Mouse (Mus musculus): ENCODE results near the gene Polr2e. TPM values are rescaled to one million over a fixed set of nuclear protein-coding genes. Genes with fewer than 3 reads are reported as not detected.

The Polr2e gene
- polyA plus RNA-seq, 1 experiment from 2014 or later, result 132 TPM

DNA sequence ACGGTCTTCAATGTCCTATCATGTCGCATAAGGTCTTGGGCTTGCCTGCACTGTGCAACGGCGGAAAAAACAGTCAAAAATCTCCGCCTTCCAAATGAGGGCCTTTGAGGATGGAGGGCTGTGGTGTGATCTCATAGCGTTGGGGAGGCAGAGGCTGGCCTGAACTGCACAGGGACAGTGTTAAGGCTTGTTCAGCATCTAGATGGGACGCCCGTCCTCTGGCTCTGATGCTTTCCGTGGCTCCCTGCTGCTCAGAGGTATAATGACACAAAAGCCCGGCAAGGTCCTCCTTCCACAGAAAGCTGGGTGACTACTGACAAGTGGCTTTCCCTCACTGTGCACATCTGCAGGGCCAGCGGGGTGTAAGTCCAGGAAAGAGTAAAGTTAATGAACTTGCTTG lies 19.4 kb downstream of the Polr2e start:
- H3K9me3 ChIP-seq, result no peaks in the 10 kb centered on the region
- no peak overlapping the region for H3K4me3 ChIP-seq
- no peak overlapping the region for H3K27ac ChIP-seq
- no peak for ATAC-seq (replicated peaks)
- no peaks in the 10 kb centered on the region for H3K36me3 ChIP-seq (replicated peaks)
- peaks cover 29% of the 10 kb centered on the region for H3K27me3 ChIP-seq (replicated peaks)
- no peak overlapping the region for H3K9ac ChIP-seq
- H3K4me2 ChIP-seq, result no peak overlapping the region
- WGBS, result 21% methylated on average over 11 of the region's 11 CpGs
- no peaks in the 10 kb centered on the region for H3K4me1 ChIP-seq

DNA sequence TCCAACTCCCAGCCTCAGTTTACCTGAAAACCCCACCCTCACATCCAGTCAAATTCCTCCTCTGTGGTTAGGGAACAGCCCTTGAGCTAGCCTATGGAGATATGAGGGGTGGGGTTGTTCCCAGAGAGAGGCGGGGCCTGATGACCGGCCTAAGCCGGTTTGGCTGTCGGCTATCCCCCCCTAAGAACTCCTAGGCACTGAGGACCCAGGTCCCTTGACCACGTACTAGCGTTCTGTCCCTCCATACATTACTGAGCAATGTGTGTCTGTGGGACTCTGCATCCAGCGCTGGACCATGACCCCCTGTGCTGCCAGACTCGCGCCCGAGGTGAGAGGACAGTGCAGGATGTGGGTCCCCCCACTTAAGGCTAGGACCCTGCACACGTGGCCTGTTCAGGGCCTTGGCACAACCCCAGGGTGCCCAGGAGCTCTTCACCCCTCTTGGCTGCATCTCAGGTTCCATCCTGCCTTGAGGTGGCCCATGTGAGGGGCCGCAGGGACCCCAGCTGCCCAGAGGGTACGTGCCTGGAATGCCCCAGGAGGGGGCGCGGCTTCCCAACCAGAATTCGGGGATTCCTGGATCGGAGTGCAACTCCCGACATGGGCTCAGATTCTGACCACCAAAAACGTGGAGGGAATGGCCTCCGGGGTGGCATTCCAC lies 20.0 kb downstream of the Polr2e start:
- Histone ChIP-seq H3K27me3 (replicated peaks) (peaks cover 34% of the 10 kb centered on the region), H3K9me3 (no peaks in the 10 kb centered on the region), H3K9ac (no peak overlapping the region), H3K4me1 (no peaks in the 10 kb centered on the region), H3K4me3 (no peak overlapping the region), H3K27ac (no peak overlapping the region), H3K4me2 (no peak overlapping the region), H3K36me3 (replicated peaks) (no peaks in the 10 kb centered on the region)
- ATAC-seq (replicated peaks), result no peak
- 6% methylated on average over 20 of the region's 20 CpGs for WGBS

DNA sequence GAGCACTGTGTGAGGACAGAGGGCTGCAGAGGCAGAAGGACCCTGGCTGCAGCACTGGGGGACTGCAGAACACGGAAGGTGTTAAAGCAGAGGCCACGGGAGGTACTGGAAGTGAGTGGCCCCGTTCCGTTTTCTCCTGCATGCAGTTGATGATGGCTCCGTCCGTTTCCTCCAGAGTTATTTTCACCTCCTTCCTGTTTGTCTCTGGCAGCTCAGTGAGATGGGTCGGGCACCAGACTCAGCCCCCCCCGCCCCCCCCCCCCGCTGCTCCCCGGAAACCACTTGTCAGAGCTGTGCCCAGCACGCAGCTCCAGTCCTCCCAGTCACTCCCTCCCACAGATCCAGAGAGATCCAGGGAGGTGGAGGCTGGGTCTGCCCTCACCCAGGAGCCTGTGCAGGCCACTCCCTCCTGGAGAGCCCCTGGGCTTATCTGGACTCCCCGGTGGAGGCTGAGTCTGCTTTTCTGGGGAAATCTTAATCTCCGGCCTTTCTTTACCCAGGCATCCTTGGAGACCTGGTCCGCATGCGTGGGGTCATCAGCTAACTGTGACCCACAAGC lies 20.8 kb downstream of the Polr2e start:
- H3K4me1 ChIP-seq, result no peaks in the 10 kb centered on the region
- 13% methylated on average over 13 of the region's 15 CpGs for WGBS
- no peaks in the 10 kb centered on the region for H3K36me3 ChIP-seq (replicated peaks)
- peaks cover 42% of the 10 kb centered on the region for H3K27me3 ChIP-seq (replicated peaks)
- ATAC-seq (replicated peaks), result no peak
- no peaks in the 10 kb centered on the region for H3K9me3 ChIP-seq
- no peak overlapping the region for H3K9ac ChIP-seq
- H3K4me3 ChIP-seq, result no peak overlapping the region
- H3K27ac ChIP-seq, result no peak overlapping the region
- H3K4me2 ChIP-seq, result no peak overlapping the region

DNA sequence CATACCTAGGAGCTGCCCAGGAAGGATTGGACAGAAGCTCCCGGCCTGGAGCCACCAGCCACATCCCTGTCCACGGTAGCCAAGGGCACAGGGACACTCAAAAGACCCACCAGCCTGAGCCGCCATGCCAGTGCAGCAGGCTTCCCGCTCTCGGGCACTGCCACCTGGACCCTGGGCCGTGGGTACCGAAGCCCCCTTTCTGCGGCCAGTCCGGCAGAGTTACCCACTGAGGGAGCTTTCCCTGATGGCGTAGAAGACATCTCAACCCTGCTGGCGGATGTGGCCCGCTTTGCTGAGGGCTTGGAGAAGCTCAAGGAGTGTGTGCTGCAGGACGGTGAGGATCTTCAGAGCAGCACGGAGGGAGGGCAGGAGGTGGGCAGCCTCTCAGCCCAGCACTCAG lies 21.8 kb downstream of the Polr2e start:
- 83% methylated on average over 14 of the region's 14 CpGs for WGBS
- no peak overlapping the region for H3K4me3 ChIP-seq
- H3K36me3 ChIP-seq (replicated peaks), result no peaks in the 10 kb centered on the region
- H3K9me3 ChIP-seq, result no peaks in the 10 kb centered on the region
- ATAC-seq (replicated peaks), result no peak
- no peak overlapping the region for H3K27ac ChIP-seq
- no peaks in the 10 kb centered on the region for H3K4me1 ChIP-seq
- H3K4me2 ChIP-seq, result no peak overlapping the region
- H3K9ac ChIP-seq, result no peak overlapping the region
- H3K27me3 ChIP-seq (replicated peaks), result peaks cover 53% of the 10 kb centered on the region

DNA sequence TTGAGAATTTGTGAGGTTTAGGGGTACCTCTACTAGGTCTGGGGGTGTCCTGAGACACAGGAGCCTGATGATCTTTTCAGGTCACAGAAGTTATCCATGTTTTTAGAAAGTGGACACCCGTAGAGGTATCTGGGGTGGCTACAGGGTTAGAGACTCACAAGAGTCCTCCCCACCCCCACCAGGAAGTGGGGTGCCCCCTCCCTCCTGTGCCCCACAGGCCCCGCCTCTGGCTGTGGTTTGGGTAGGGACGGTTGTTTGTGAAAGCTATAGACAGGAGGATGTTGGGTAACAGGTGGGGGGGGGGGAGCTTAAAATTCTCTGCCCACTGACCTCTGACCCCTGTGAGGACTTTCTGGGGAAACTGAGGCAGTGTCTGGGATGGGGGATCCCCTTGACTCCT lies 22.2 kb downstream of the Polr2e start:
- 69% methylated on average over 3 of the region's 3 CpGs for WGBS
- H3K27me3 ChIP-seq (replicated peaks), result peaks cover 54% of the 10 kb centered on the region
- H3K9me3 ChIP-seq, result no peaks in the 10 kb centered on the region
- H3K27ac ChIP-seq, result no peak overlapping the region
- no peaks in the 10 kb centered on the region for H3K36me3 ChIP-seq (replicated peaks)
- no peak for ATAC-seq (replicated peaks)
- H3K4me1 ChIP-seq, result no peaks in the 10 kb centered on the region
- H3K9ac ChIP-seq, result no peak overlapping the region
- H3K4me3 ChIP-seq, result no peak overlapping the region
- no peak overlapping the region for H3K4me2 ChIP-seq

DNA sequence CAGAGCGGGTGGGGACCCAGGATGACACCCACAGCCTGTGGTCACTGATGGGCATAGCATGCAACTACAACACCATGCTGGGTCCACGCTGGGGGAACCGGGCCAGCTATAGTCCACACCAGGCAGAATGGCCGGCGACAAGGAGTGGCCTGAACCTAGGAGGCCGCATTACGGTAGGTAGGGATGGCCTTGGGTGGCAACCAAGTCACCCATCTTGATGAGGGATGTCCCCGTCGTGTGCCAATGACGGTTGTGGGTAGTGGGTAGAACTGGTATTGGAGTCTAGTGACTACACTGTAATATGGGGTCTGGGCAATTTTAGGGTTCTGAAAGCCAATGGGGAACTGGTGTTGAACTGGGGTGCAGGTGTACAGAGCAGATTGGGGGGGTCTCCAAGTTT lies 22.7 kb downstream of the Polr2e start:
- no peak for ATAC-seq (replicated peaks)
- H3K27ac ChIP-seq, result no peak overlapping the region
- no peaks in the 10 kb centered on the region for H3K36me3 ChIP-seq (replicated peaks)
- H3K4me1 ChIP-seq, result no peaks in the 10 kb centered on the region
- H3K9ac ChIP-seq, result no peak overlapping the region
- H3K9me3 ChIP-seq, result no peaks in the 10 kb centered on the region
- H3K27me3 ChIP-seq (replicated peaks), result peaks cover 54% of the 10 kb centered on the region
- H3K4me2 ChIP-seq, result no peak overlapping the region
- no peak overlapping the region for H3K4me3 ChIP-seq
- WGBS, result 89% methylated on average over 10 of the region's 10 CpGs

DNA sequence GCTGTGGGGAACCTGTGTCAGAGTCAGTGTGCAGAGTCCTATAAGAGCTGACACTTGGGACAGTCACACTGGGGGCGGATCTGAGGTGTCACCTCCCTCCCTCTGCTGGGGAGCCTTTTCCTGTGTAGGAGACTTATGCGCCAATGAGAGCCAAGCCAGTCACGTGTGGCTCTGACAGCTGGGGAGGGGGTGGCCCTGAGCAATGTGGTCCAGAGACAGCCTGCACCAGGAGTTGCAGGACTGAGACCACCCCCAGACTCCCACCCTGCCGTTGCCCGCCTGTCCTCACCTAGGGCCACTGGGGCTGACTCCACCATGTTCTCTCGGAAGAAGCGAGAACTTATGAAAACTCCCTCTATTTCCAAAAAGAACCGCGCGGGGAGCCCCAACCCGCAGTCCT lies 23.1 kb downstream of the Polr2e start, which contains the start of gene Arhgap45:
Gene Arhgap45, plus strand, starts transcription at position 143 of the 400 bp plus-strand sequence.
- peaks cover 59% of the 10 kb centered on the region for H3K27me3 ChIP-seq (replicated peaks)
- H3K4me2 ChIP-seq, result no peak within 1 kb of the TSS
- no peaks in the 10 kb centered on the region for H3K9me3 ChIP-seq
- H3K27ac ChIP-seq, result no peak within 1 kb of the TSS
- no peak within 1 kb of the TSS for H3K9ac ChIP-seq
- ATAC-seq (replicated peaks), result no peak
- H3K4me3 ChIP-seq, result no peak within 1 kb of the TSS
- H3K36me3 ChIP-seq (replicated peaks), result peaks cover under 1% of the 10 kb centered on the region; the same call in 1 of the 2 replicates
- 69% methylated on average over 11 of the region's 11 CpGs for WGBS
- H3K4me1 ChIP-seq, result no peaks in the 10 kb centered on the region

DNA sequence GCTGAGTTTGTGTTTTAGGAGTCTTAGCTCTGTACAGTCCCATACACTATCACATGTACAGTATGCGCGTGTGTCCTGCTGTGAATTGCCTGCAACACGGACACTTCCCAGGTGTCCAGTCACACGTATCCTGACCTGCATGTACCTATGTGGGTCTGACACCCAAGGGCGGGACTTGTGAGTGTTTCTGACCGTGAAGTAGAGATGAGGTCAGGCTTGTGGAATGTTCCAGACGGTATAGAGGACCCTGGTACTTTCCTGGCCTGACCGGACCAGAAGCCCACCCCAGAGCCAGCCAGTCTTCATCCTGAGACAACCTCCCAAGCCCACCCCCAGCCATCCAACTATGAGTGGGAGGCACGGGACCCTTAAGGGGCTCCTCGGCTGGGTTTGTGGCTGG lies 24.0 kb downstream of the Polr2e start:
- no peak overlapping the region for H3K9ac ChIP-seq
- peaks cover 6% of the 10 kb centered on the region for H3K9me3 ChIP-seq
- peaks cover 9% of the 10 kb centered on the region; the same call in 1 of the 2 replicates for H3K36me3 ChIP-seq (replicated peaks)
- no peak for ATAC-seq (replicated peaks)
- no peaks in the 10 kb centered on the region for H3K4me1 ChIP-seq
- H3K4me2 ChIP-seq, result no peak overlapping the region
- 84% methylated on average over 10 of the region's 10 CpGs for WGBS
- H3K27ac ChIP-seq, result no peak overlapping the region
- no peak overlapping the region for H3K4me3 ChIP-seq
- peaks cover 57% of the 10 kb centered on the region for H3K27me3 ChIP-seq (replicated peaks)

DNA sequence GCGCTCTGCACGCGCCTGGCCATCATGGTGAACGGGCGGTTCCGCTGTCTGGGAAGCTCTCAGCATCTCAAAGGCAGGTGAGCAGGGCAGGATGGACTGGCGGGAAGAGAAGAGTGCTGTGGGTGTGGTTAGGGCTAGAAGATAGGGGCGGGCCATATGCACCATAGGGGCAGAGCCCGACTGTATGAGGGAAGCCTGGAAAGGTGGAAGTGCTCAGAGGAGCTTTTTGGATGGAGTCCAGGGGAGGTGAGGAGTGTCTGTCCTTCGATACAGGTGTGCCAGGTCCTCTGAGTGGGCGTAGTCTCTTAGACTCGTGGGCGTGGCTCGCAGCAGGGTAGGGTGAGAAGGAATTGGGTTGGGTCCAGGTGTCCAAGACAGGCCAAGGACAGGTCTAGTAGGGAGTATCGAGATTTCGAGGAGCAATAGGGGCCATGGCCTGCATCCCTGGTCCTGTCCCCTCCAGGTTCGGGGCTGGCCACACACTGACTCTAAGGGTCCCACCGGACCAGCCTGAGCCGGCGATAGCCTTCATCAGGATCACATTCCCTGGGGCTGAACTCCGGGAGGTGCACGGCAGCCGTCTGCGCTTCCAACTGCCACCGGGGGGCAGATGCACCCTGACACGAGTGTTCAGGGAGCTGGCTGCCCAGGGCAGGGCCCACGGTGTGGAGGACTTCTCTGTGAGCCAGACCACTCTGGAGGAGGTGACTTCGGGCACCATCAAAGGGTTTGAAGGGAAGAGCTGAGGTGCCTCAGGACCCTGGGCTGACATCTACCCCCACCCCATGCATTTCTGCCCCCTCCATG lies 24.9 kb downstream of the Polr2e start:
- WGBS, result 25% methylated on average over 28 of the region's 28 CpGs
- Histone ChIP-seq H3K4me1 (no peaks in the 10 kb centered on the region), H3K4me3 (no peak overlapping the region), H3K4me2 (no peak overlapping the region), H3K9ac (no peak overlapping the region), H3K36me3 (replicated peaks) (peaks cover 14% of the 10 kb centered on the region), H3K9me3 (peaks cover 13% of the 10 kb centered on the region), H3K27me3 (replicated peaks) (peaks cover 52% of the 10 kb centered on the region), H3K27ac (no peak overlapping the region)
- ATAC-seq (replicated peaks), result no peak

DNA sequence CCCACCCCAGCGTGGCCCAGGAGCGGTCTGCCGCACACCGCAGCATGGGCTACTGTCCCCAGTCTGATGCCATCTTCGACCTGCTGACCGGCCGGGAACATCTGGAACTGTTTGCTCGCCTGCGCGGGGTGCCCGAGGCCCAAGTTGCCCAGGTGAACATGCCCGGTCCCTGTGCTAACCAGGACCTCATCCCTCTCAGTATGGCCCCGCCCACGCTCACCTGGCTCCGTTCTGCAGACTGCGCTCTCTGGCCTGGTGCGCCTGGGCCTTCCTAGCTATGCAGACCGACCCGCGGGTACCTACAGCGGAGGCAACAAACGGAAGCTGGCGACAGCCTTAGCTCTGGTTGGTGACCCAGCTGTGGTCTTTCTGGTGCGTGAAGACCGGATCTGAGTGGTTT lies 26.0 kb downstream of the Polr2e start:
- ATAC-seq (replicated peaks), result no peak
- Histone ChIP-seq H3K27me3 (replicated peaks) (peaks cover 41% of the 10 kb centered on the region), H3K9ac (no peak overlapping the region), H3K27ac (no peak overlapping the region), H3K4me3 (no peak overlapping the region), H3K9me3 (peaks cover 13% of the 10 kb centered on the region), H3K36me3 (replicated peaks) (peaks cover 14% of the 10 kb centered on the region), H3K4me2 (no peak overlapping the region), H3K4me1 (no peaks in the 10 kb centered on the region)
- 34% methylated on average over 25 of the region's 25 CpGs for WGBS

DNA sequence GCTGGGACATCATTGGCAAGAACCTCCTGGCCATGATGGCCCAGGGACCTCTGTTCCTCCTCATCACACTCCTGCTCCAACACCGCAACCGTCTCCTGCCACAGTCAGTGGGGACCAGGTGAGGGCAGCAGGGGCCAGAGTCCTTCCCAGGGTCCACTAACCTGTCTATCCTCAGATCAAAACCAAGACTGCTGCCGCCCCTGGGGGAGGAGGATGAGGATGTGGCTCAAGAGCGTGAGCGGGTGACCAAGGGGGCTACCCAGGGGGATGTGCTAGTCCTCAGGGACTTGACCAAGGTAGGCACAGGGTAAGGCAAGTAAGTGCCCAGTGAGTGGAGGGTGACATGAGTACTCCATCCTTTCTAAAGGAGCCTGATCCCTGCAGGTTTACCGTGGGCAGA lies 27.9 kb downstream of the Polr2e start:
- peaks cover 13% of the 10 kb centered on the region for H3K9me3 ChIP-seq
- H3K9ac ChIP-seq, result no peak overlapping the region
- no peak overlapping the region for H3K27ac ChIP-seq
- H3K27me3 ChIP-seq (replicated peaks), result peaks cover 37% of the 10 kb centered on the region
- WGBS, result 83% methylated on average over 6 of the region's 6 CpGs
- H3K4me1 ChIP-seq, result no peaks in the 10 kb centered on the region
- no peak overlapping the region for H3K4me2 ChIP-seq
- peaks cover 14% of the 10 kb centered on the region for H3K36me3 ChIP-seq (replicated peaks)
- H3K4me3 ChIP-seq, result no peak overlapping the region
- no peak for ATAC-seq (replicated peaks)

DNA sequence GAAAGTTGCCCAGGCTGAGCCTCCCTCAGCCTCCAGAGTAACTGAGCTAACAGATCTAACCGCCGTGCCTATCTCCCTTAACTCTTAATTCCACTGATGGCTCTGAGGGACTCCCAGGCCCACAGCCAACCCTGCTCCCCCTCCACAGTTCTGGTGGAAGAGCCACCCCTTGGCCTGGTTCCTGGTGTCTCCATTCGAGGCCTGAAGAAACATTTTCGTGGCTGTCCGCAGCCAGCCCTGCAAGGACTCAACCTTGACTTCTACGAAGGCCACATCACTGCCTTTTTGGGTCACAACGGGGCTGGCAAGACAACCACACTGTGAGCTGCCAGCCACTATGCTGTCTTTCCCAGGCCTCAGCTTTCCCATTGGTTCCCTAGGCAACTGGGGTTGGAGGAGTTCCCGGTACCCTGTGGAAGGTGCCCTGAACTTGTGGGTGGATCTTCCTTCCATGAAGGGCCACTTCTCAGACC lies 35.3 kb downstream of the Polr2e start:
- Histone ChIP-seq H3K4me2 (no peak overlapping the region), H3K9me3 (no peaks in the 10 kb centered on the region), H3K4me1 (no peaks in the 10 kb centered on the region), H3K36me3 (replicated peaks) (no peaks in the 10 kb centered on the region; the same call in 1 of the 2 replicates), H3K4me3 (no peak overlapping the region), H3K27ac (no peak overlapping the region), H3K27me3 (replicated peaks) (peaks cover 22% of the 10 kb centered on the region; the same call in 1 of the 2 replicates), H3K9ac (no peak overlapping the region)
- ATAC-seq (replicated peaks), result no peak
- WGBS, result 86% methylated on average over 8 of the region's 8 CpGs
